Mouse (Mus musculus) bone marrow macrophage, adult 2 months (primary cell): ENCODE data around the gene Dcpp2.

Source experiments
- CTCF ChIP-seq: IDR thresholded peaks from 2 replicates; pipeline ENCODE4 v1.5.1; 2012; ENCODE audit warnings: low read depth, mild to moderate bottlenecking, low read length, moderate library complexity
- POLR2A ChIP-seq: IDR thresholded peaks from 2 replicates; pipeline ENCODE4 v1.6.1; 2012; ENCODE audit warnings: mild to moderate bottlenecking, low read depth, low read length, borderline replicate concordance

DNA sequence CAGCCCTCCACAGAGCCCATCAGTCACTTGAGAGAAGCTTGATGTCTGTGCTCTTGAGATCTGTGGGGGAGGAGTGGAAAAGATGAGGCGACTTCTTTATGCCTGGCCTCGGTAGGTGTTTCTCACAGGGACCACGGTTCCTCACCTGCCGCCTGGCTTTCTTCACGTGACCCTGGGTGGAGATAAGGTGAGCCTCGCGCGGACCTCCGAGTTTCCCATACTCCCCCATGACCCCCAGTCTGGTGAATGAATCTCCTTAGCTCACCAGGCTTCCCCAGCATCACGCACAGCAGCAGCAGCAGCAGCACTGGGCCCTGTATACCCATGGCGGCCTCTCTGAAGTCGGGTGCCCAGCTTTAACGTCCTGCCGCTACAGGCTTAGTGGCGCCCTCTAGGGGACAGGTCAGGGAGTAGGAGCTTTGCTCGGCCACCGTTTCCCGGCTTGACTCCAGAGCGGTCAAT, 36.8 kb upstream of the Dcpp2 start, which contains the start of the genes Prss32 and Prss41:
- TF ChIP-seq CTCF (peak; percentile 59; the same call in 1 of the 2 replicates), POLR2A (no peak)
